Mouse (Mus musculus) kidney, postnatal 4 days (tissue): Measurements from ENCODE around the gene Ptrh1.

Experiments
- DNase-seq, 2 experiments: peaks; one replicate each; pipeline ENCODE4 v3.0.0; 2021; ENCODE audit warnings: mixed read lengths in 2 of 2

Gene Ptrh1

GRCm38 (mm10) chr2:32775359-32776074, at the start of gene Ptrh1, which contains the start of gene Ttc16:
Gene Ptrh1, plus strand, starts transcription at chr2:32775786.
Gene Ttc16, minus strand, starts transcription at chr2:32775633.
- DNase-seq, result peak; percentile 99

GRCm38 (mm10) chr2:32727435-32727834, 48.2 kb upstream of the Ptrh1 start:
- peak; percentile 95 to 96 for DNase-seq

GRCm38 (mm10) chr2:32728463-32728862, 47.1 kb upstream of the Ptrh1 start:
- peak; percentile 69 to 79 for DNase-seq

GRCm38 (mm10) chr2:32729547-32729946, 46.0 kb upstream of the Ptrh1 start:
- no peak for DNase-seq

GRCm38 (mm10) chr2:32730854-32731253, 44.7 kb upstream of the Ptrh1 start:
- DNase-seq, result peak; percentile 70 to 82

GRCm38 (mm10) chr2:32731911-32732310, 43.7 kb upstream of the Ptrh1 start:
- DNase-seq, result peak; percentile 45 to 60

- DNase-seq, result no peak
Observed at GRCm38 (mm10) chr2:32732695-32733094, 42.9 kb upstream of the Ptrh1 start.

GRCm38 (mm10) chr2:32734480-32734879, 41.1 kb upstream of the Ptrh1 start:
- DNase-seq, result peak in 1 of 2 experiments; percentile 61

GRCm38 (mm10) chr2:32734933-32735332, 40.7 kb upstream of the Ptrh1 start:
- DNase-seq, result peak; percentile 65 to 81

GRCm38 (mm10) chr2:32736306-32736829, 39.2 kb upstream of the Ptrh1 start:
- DNase-seq, result no peak

GRCm38 (mm10) chr2:32737008-32737407, 38.6 kb upstream of the Ptrh1 start:
- no peak for DNase-seq

GRCm38 (mm10) chr2:32739311-32739710, 36.3 kb upstream of the Ptrh1 start:
- no peak for DNase-seq

GRCm38 (mm10) chr2:32740916-32741272, 34.7 kb upstream of the Ptrh1 start, which contains the start of gene 6330409D20Rik:
Gene 6330409D20Rik, minus strand, starts transcription at chr2:32741016.
- no peak for DNase-seq

- peak; percentile 59 to 66 for DNase-seq
Observed at GRCm38 (mm10) chr2:32741273-32742172, 34.1 kb upstream of the Ptrh1 start.

GRCm38 (mm10) chr2:32742173-32742531, 33.4 kb upstream of the Ptrh1 start:
- peak in 1 of 2 experiments; percentile 46 for DNase-seq

- DNase-seq, result peak; percentile 52 to 65
Observed at GRCm38 (mm10) chr2:32744272-32744982, 31.2 kb upstream of the Ptrh1 start.

GRCm38 (mm10) chr2:32749082-32749481, 26.5 kb upstream of the Ptrh1 start:
- DNase-seq, result no peak

GRCm38 (mm10) chr2:32750199-32750598, 25.4 kb upstream of the Ptrh1 start:
- no peak for DNase-seq

- peak; percentile 80 to 89 for DNase-seq
Observed at GRCm38 (mm10) chr2:32750887-32751664, 24.5 kb upstream of the Ptrh1 start.

GRCm38 (mm10) chr2:32751665-32752033, 23.9 kb upstream of the Ptrh1 start:
- no peak for DNase-seq

- peak in 1 of 2 experiments; percentile 52 for DNase-seq
Observed at GRCm38 (mm10) chr2:32752181-32752580, 23.4 kb upstream of the Ptrh1 start.

GRCm38 (mm10) chr2:32756674-32757055, 18.9 kb upstream of the Ptrh1 start:
- DNase-seq, result no peak
